Mouse (Mus musculus) hindbrain, embryonic 11.5 days (tissue): ENCODE measurements around the gene Btbd3. TPM values are rescaled to one million over a fixed set of nuclear protein-coding genes. Genes with fewer than 3 reads are reported as not detected.

Experiments used
- ATAC-seq: fragments of 200-750 bp; cut with Nextera tagmentation; 2 replicates; pipeline ENCODE4 v1.8.0; 2017; ENCODE audit warnings: mild to moderate bottlenecking, moderate TSS enrichment, moderate library complexity; ENCODE audit not compliant: low FRiP score
- DNase-seq: peaks from one replicate; pipeline ENCODE4 v3.0.0-alpha.2; 2015; ENCODE audit warnings: low spot score
- H3K27ac ChIP-seq: fragments of 300-500 bp; sonication (generic); 2 replicates; pipeline ENCODE4 v1.5.1; 2014; ENCODE audit warnings: mild to moderate bottlenecking, low read depth, low read length
- H3K27me3 ChIP-seq: fragments of 300-500 bp; sonication (generic); 2 replicates; pipeline ENCODE4 v1.6.1; 2014; ENCODE audit warnings: mild to moderate bottlenecking, low read length, moderate library complexity, mixed read lengths; ENCODE audit not compliant: control insufficient read depth, insufficient read depth
- H3K36me3 ChIP-seq: fragments of 300-500 bp; sonication (generic); 2 replicates; pipeline ENCODE4 v1.6.1; 2014; ENCODE audit warnings: mild to moderate bottlenecking, low read length, moderate library complexity, mixed read lengths; ENCODE audit not compliant: control insufficient read depth, insufficient read depth
- H3K4me1 ChIP-seq: fragments of 300-500 bp; sonication (generic); replicated peaks from 2 replicates; pipeline ENCODE4 v1.6.1; 2014; ENCODE audit warnings: low read length, mixed read lengths; ENCODE audit not compliant: control insufficient read depth, insufficient read depth
- H3K4me2 ChIP-seq: fragments of 300-500 bp; sonication (generic); replicated peaks from 2 replicates; pipeline ENCODE4 v1.6.1; 2014; ENCODE audit warnings: mild to moderate bottlenecking, low read depth, low read length
- H3K4me3 ChIP-seq: fragments of 300-500 bp; sonication (generic); 2 replicates; pipeline ENCODE4 v1.5.1; 2014; ENCODE audit warnings: low read depth, low read length
- H3K9ac ChIP-seq: fragments of 300-500 bp; sonication (generic); 2 replicates; pipeline ENCODE4 v1.6.1; 2014; ENCODE audit warnings: low read depth, low read length
- H3K9me3 ChIP-seq: fragments of 300-500 bp; sonication (generic); 2 replicates; pipeline ENCODE4 v1.6.1; 2016; ENCODE audit warnings: low read length; ENCODE audit not compliant: control insufficient read depth
- WGBS: fragments of 180-500 bp; shearing (Covaris S2); extraction: QIAGEN DNeasy Blood & Tissue Kit; methylation state at CpG from one replicate; pipeline ENCODE4 v1.1.7; 2014; 5-methylcytosine and 5-hydroxymethylcytosine counted together
- polyA plus RNA-seq: library from polyadenylated mRNA; unstranded; fragments of >200 nt; fragmentation: Nextera tagmentation; extraction: Ambion mirVana; gene quantifications from 2 replicates; pipeline ENCODE4 v1.2.1, GENCODE M21; 2014

Btbd3 gene
- polyA plus RNA-seq, 1 experiment from 2014 or later, result 19.3 TPM

- Histone ChIP-seq H3K4me2 (no peak overlapping the region), H3K9me3 (no peaks in the 10 kb centered on the region), H3K4me1 (no peaks in the 10 kb centered on the region), H3K27me3 (no peaks in the 10 kb centered on the region), H3K4me3 (no peak overlapping the region), H3K9ac (no peak overlapping the region), H3K36me3 (0 out of 2 replicates have a peak, but pooled peaks cover 2% of the 10 kb centered on the region), H3K27ac (no peak overlapping the region)
- ATAC-seq (no peak), DNase-seq (no peak)
- 94% methylated on average over 4 of the region's 4 CpGs for WGBS
These were observed 29.4 kb downstream of the Btbd3 start for GRCm38 (mm10) chr2:138285811-138286210.

DNA sequence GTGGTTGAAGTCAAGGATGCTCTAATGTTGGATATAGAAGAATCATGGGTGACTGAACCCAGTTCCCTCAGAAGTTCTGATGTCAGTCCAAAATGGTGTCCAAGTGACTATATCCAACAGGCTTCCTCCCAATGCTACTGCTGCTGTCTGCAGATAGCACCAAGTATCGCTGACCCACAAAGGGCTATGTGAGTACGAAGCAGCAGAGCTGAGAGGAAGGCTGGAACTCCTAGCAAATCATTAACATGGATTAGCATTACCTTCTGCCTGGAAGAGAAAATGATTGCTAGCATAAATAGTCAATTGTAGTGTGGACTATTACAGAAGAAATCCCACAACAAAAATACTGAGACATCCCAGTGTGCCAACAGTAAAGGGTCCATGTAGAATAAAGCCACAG is 33.8 kb downstream of the Btbd3 start:
- Histone ChIP-seq H3K27me3 (no peaks in the 10 kb centered on the region), H3K4me1 (no peaks in the 10 kb centered on the region), H3K4me3 (no peak overlapping the region), H3K36me3 (no peaks in the 10 kb centered on the region), H3K9me3 (no peaks in the 10 kb centered on the region), H3K9ac (no peak overlapping the region), H3K4me2 (no peak overlapping the region), H3K27ac (no peak overlapping the region)
- ATAC-seq, result no peak
- 91% methylated on average over 2 of the region's 2 CpGs for WGBS
- DNase-seq, result no peak

- Histone ChIP-seq H3K4me3 (no peak overlapping the region), H3K9ac (no peak overlapping the region), H3K27me3 (no peaks in the 10 kb centered on the region), H3K36me3 (no peaks in the 10 kb centered on the region), H3K4me1 (no peaks in the 10 kb centered on the region), H3K27ac (no peak overlapping the region), H3K9me3 (no peaks in the 10 kb centered on the region), H3K4me2 (no peak overlapping the region)
- ATAC-seq (no peak), DNase-seq (no peak)
- WGBS, result 94% methylated on average over 3 of the region's 3 CpGs
These were observed 37.9 kb downstream of the Btbd3 start for GRCm38 (mm10) chr2:138294286-138294685.

- H3K9me3 ChIP-seq, result no peaks in the 10 kb centered on the region
- no peaks in the 10 kb centered on the region for H3K27me3 ChIP-seq
- H3K4me1 ChIP-seq, result no peaks in the 10 kb centered on the region
- no peak overlapping the region for H3K4me2 ChIP-seq
- H3K4me3 ChIP-seq, result no peak overlapping the region
- WGBS, result 92% methylated on average over 2 of the region's 2 CpGs
- no peak for DNase-seq
- H3K36me3 ChIP-seq, result no peaks in the 10 kb centered on the region
- no peak overlapping the region for H3K27ac ChIP-seq
- no peak for ATAC-seq
- no peak overlapping the region for H3K9ac ChIP-seq
These were observed 49.9 kb downstream of the Btbd3 start for GRCm38 (mm10) chr2:138306236-138306635.

DNA sequence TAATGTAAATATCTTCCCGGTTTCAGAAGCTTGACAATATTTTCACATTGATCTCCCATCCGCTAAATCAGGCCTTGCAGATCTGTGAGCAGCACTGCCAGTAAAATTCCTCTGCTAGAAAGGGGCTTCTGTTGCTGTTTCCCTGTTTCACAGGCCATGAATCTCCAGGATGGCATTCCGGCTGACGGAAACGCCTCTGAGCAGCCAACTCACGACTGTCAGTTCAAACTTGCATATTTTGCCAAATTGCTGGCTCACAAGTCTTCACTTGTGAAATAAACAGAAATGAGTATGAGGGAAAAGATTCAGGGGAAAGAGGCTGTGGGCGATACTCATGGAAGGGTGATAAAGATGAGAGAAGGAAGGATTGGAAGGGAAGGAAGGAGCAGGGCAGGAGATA is 59.3 kb downstream of the Btbd3 start:
- Histone ChIP-seq H3K9me3 (no peaks in the 10 kb centered on the region), H3K27me3 (no peaks in the 10 kb centered on the region)
- ATAC-seq, result no peak

DNA sequence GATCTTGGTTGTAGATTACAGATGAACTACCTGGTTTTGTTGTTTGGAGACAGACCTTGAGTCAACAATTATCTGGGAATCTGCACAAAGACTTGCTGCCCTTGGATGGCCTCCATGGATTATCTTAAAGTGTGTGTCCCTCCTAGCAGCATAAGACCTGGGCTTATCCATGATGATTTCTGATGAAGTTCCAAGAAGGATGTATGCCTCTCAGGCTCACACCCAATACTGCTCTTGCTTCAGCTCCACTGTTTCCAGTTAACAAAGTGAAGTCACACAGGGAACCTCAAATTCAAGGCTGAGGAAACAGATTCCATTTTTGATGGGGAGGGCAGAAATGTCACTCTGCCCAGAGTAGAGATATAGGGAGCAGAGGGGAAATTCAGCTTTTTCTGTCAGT is 64.0 kb downstream of the Btbd3 start:
- Histone ChIP-seq H3K36me3 (no peaks in the 10 kb centered on the region), H3K27me3 (no peaks in the 10 kb centered on the region), H3K4me2 (no peak overlapping the region), H3K4me1 (no peaks in the 10 kb centered on the region), H3K4me3 (no peak overlapping the region), H3K9ac (no peak overlapping the region), H3K27ac (no peak overlapping the region), H3K9me3 (no peaks in the 10 kb centered on the region)
- ATAC-seq (no peak), DNase-seq (no peak)

More for the DNA sequence above, 59.3 kb downstream of the Btbd3 start:
- Histone ChIP-seq H3K4me1 (no peaks in the 10 kb centered on the region), H3K4me2 (no peak overlapping the region), H3K9ac (no peak overlapping the region), H3K27ac (no peak overlapping the region), H3K4me3 (no peak overlapping the region), H3K36me3 (no peaks in the 10 kb centered on the region)
- 80% methylated on average over 7 of the region's 7 CpGs for WGBS
- no peak for DNase-seq

DNA sequence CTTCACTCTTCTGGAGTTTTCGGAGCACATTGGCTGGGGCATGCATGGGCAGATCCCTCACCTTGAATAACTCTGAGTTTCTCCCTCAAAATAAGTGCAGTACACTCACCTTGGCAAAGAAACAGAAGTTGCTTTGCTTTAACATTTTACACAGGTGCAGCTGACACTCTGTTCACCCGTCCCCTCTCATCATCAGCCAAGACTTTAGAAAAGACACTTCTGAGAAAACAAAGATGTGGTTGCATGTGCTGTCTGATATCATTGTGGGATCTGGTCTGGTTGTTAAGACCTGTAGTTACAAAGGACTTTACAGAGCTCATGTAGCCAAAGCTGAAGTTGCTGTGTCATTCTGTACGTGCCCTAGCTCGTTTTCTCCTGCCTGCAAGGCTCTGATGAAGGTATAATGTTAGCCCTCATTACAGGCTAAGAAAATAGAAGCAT is 64.7 kb downstream of the Btbd3 start:
- WGBS, result 81% methylated on average over 4 of the region's 4 CpGs
- Histone ChIP-seq H3K36me3 (no peaks in the 10 kb centered on the region), H3K4me2 (no peak overlapping the region), H3K27me3 (no peaks in the 10 kb centered on the region), H3K4me3 (no peak overlapping the region), H3K9ac (no peak overlapping the region), H3K27ac (no peak overlapping the region), H3K9me3 (no peaks in the 10 kb centered on the region), H3K4me1 (no peaks in the 10 kb centered on the region)
- DNase-seq, result no peak
- no peak for ATAC-seq

GRCm38 (mm10) chr2:138322270-138323114 is 66.1 kb downstream of the Btbd3 start:
- 86% methylated on average over 16 of the region's 16 CpGs for WGBS
- H3K27ac ChIP-seq, result no peak overlapping the region
- H3K9ac ChIP-seq, result no peak overlapping the region
- ATAC-seq (no peak), DNase-seq (no peak)
- H3K9me3 ChIP-seq, result no peaks in the 10 kb centered on the region
- no peaks in the 10 kb centered on the region for H3K27me3 ChIP-seq
- no peak overlapping the region for H3K4me2 ChIP-seq
- no peak overlapping the region for H3K4me3 ChIP-seq
- H3K4me1 ChIP-seq, result no peaks in the 10 kb centered on the region
- no peaks in the 10 kb centered on the region for H3K36me3 ChIP-seq

DNA sequence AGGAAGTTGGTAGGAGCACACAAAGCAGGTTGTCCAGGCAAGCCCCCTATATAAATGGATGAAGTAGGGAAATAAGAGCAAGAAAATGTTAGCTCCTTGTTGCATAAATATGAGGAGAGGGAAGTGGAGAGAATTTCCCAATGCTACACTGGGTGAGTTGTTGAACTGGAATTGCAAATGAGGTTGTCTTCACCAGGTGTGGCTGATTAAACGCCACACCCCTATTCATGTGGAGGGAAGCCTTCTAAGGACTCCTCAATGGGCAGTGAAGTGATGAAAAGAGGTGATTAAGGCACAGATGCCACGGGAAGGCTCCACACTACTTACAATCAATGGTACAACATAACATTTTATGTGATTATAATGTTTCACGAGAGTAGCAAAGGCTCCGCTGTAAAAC is 70.0 kb downstream of the Btbd3 start:
- no peak overlapping the region for H3K27ac ChIP-seq
- ATAC-seq, result no peak
- DNase-seq, result no peak
- H3K4me2 ChIP-seq, result no peak overlapping the region
- no peaks in the 10 kb centered on the region for H3K36me3 ChIP-seq
- no peaks in the 10 kb centered on the region for H3K9me3 ChIP-seq
- no peak overlapping the region for H3K9ac ChIP-seq
- no peak overlapping the region for H3K4me3 ChIP-seq
- no peaks in the 10 kb centered on the region for H3K27me3 ChIP-seq
- H3K4me1 ChIP-seq, result no peaks in the 10 kb centered on the region
- 79% methylated on average over 4 of the region's 4 CpGs for WGBS
